Comparison of ENCODE assay signal across 14 mouse cellular contexts in the genomic region with DNA sequence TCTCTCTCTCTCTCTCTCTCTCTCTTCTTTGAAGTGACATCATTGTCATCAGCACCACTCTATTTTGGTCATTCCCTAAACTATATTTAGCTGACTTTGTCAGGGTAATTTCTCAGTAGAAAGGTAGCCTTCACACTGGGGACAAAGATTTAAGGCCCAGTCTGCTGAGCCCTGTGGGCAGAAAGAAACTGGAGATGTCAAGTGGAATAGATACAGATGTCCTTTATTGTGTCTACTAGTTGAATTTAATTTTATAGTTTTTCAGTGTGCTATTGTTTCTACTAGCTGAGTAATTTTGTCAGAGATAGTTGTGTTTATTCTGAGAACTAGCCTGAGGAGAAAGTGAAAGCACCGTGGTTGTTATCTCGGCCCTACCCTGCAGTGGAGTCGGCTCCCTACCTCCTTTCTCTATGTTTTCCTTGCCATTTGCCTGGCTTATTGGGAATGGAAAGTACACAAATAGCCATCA. TPM values are rescaled to one million over a fixed set of nuclear protein-coding genes. Genes with fewer than 3 reads are reported as not detected.
DNase-seq lines count a peak whose midpoint lies in the region; ATAC-seq and TF ChIP-seq lines count a peak whose summit lies in the region.
"Had no signal": no experiment of that assay in that cellular context is flagged by ENCODE, and none has a peak within 500 bp of the region (broad histone marks: within the 10 kb centered on the region; RNA-seq: fewer than 3 reads in every experiment).

No protein-coding gene starts in this region.

- in situ Hi-C loops in CH12.LX (cut with MboI; ENCODE audit: low pct_ligation_motif_present, low pct_unique_long_range_greater_than_20kb, low sequenced_read_pairs) = no loop called here

- DNase-seq in 3T3-L1 (ENCODE audit: low read depth, low spot score) (peak; percentile 29), CH12.LX (ENCODE audit: extremely low read depth) (peak; percentile 34)
- DNase-seq in embryo, embryonic 10.5 days (ENCODE audit: low spot score) = no peak
- DNase-seq in neural tube, embryonic 10.5 days (ENCODE audit: extremely low spot score, low spot score) = no peak
- no peak for DNase-seq in testis, postnatal 10 days (ENCODE audit: low spot score)
- DNase-seq: adrenal gland, postnatal 25 days; cerebellum, postnatal 10 days; kidney, postnatal 4 days; right cerebral cortex, postnatal 14 days; thymus, postnatal 36 days had no signal

- H3K9ac ChIP-seq in CH12.LX (ENCODE audit: insufficient read depth, low read depth) = peak overlapping the region; percentile 69
- H3K9ac ChIP-seq in heart, embryonic 11.5 days (ENCODE audit: low read depth, low read length) = no peak overlapping the region
- no peak overlapping the region for H3K9ac ChIP-seq in liver, embryonic 15.5 days
- H3K9ac ChIP-seq in intestine, embryonic 16.5 days (ENCODE audit: low read depth, low read length) = no peak overlapping the region
- H3K9ac ChIP-seq: limb, embryonic 13.5 days had no signal

- no peak for TF ChIP-seq RAD21 in CH12.LX (IDR thresholded peaks at IDR 0.05; ENCODE audit: low read depth, low read length)

- peak overlapping the region; percentile 44 to 57 (median 57) for H3K4me3 ChIP-seq in CH12.LX (replicated peaks in 1 of 3; ENCODE audit: low read depth in 2 of 3, low read length in 2 of 3, poor library complexity in 1 of 3)
- H3K4me3 ChIP-seq in heart, embryonic 11.5 days (ENCODE audit: low read depth, low read length) = peak overlapping the region; percentile 16; the same call in 1 of the 2 replicates
- H3K4me3 ChIP-seq in liver, embryonic 15.5 days (replicated peaks) = peak overlapping the region; percentile 27; the same call in 1 of the 2 replicates
- H3K4me3 ChIP-seq in intestine, embryonic 16.5 days (ENCODE audit: low read length) = no peak overlapping the region
- H3K4me3 ChIP-seq: limb, embryonic 13.5 days had no signal

- peak overlapping the region; percentile 100 for H3K4me2 ChIP-seq in CH12.LX (ENCODE audit: insufficient read depth, low read depth, poor library complexity, severe bottlenecking)
- peak overlapping the region; percentile 57 for H3K4me2 ChIP-seq in heart, embryonic 11.5 days
- peak overlapping the region; percentile 53 for H3K4me2 ChIP-seq in liver, embryonic 15.5 days
- H3K4me2 ChIP-seq in intestine, embryonic 16.5 days (ENCODE audit: low read depth, low read length) = no peak overlapping the region
- H3K4me2 ChIP-seq: limb, embryonic 13.5 days had no signal

- no peak for TF ChIP-seq POLR2A in CH12.LX (IDR thresholded peaks at IDR 0.05; ENCODE audit: low read depth, low read length)

- no peak for ATAC-seq in heart, embryonic 11.5 days (replicated peaks; ENCODE audit: insufficient number of reproducible peaks, low FRiP score, low TSS enrichment)
- ATAC-seq in liver, embryonic 15.5 days (ENCODE audit: insufficient read depth) = no peak
- ATAC-seq in intestine, embryonic 16.5 days = no peak

- peaks cover 5 to 39% of the 10 kb centered on the region in 2 experiments; a peak in 3 of 4 replicates for H3K4me1 ChIP-seq in CH12.LX (ENCODE audit: control insufficient read depth in 1 of 2, insufficient read depth in 2 of 2)
- H3K4me1 ChIP-seq in heart, embryonic 11.5 days (ENCODE audit: control insufficient read depth, insufficient read depth, low read length) = peaks cover 9% of the 10 kb centered on the region; the same call in 1 of the 2 replicates
- peaks cover 8% of the 10 kb centered on the region for H3K4me1 ChIP-seq in liver, embryonic 15.5 days (replicated peaks)
- H3K4me1 ChIP-seq in intestine, embryonic 16.5 days (ENCODE audit: control insufficient read depth, insufficient read depth, low read length) = no peaks in the 10 kb centered on the region
- H3K4me1 ChIP-seq: limb, embryonic 13.5 days had no signal

- dilution Hi-C loops in CH12.LX (cut with MboI; ENCODE audit: extremely low pct_ligation_motif_present, extremely low pct_unique_long_range_greater_than_20kb, low sequenced_read_pairs) = no loop called here

- peaks cover 2% of the 10 kb centered on the region for H3K9me3 ChIP-seq in CH12.LX (replicated peaks; ENCODE audit: low read length)
- no peaks in the 10 kb centered on the region for H3K9me3 ChIP-seq in heart, embryonic 11.5 days (replicated peaks; ENCODE audit: control insufficient read depth, low read length)
- H3K9me3 ChIP-seq in liver, embryonic 15.5 days (replicated peaks) = no peaks in the 10 kb centered on the region
- no peaks in the 10 kb centered on the region for H3K9me3 ChIP-seq in intestine, embryonic 16.5 days (ENCODE audit: control insufficient read depth, low read length)
- H3K9me3 ChIP-seq: limb, embryonic 13.5 days had no signal

- 13% methylated on average over 3 of the region's 3 CpGs for WGBS in heart, embryonic 11.5 days (ENCODE audit: insufficient replicate concordance)
- WGBS in liver, embryonic 15.5 days (ENCODE audit: insufficient replicate concordance) = 7% methylated on average over 3 of the region's 3 CpGs
- 44% methylated on average over 3 of the region's 3 CpGs for WGBS in intestine, embryonic 16.5 days

- H3K79me2 ChIP-seq in CH12.LX (replicated peaks; ENCODE audit: control insufficient read depth, extremely low read depth, insufficient read depth, poor library complexity, severe bottlenecking) = peaks cover 17% of the 10 kb centered on the region

- no peaks in the 10 kb centered on the region for H3K27me3 ChIP-seq in CH12.LX (replicated peaks)
- no peaks in the 10 kb centered on the region for H3K27me3 ChIP-seq in heart, embryonic 11.5 days (ENCODE audit: control insufficient read depth, insufficient read depth, low read length)
- H3K27me3 ChIP-seq in liver, embryonic 15.5 days = no peaks in the 10 kb centered on the region
- H3K27me3 ChIP-seq in intestine, embryonic 16.5 days (replicated peaks; ENCODE audit: control insufficient read depth, insufficient read depth, low read length) = no peaks in the 10 kb centered on the region
- H3K27me3 ChIP-seq: limb, embryonic 13.5 days had no signal

- TF ChIP-seq EP300 in CH12.LX (IDR thresholded peaks at IDR 0.05; ENCODE audit: low read length) = 0 out of 2 replicates have a peak, but pooled peaks have one; percentile 29

- peak overlapping the region; percentile 62; the same call in 1 of the 2 replicates for H3K27ac ChIP-seq in CH12.LX (ENCODE audit: insufficient read depth, low read depth)
- peak overlapping the region; percentile 79 for H3K27ac ChIP-seq in heart, embryonic 11.5 days (ENCODE audit: low read depth, low read length)
- no peak overlapping the region for H3K27ac ChIP-seq in liver, embryonic 15.5 days (replicated peaks)
- no peak overlapping the region for H3K27ac ChIP-seq in intestine, embryonic 16.5 days (ENCODE audit: low read length)
- H3K27ac ChIP-seq: limb, embryonic 13.5 days had no signal

- peaks cover 14 to 15% of the 10 kb centered on the region in 2 experiments for H3K36me3 ChIP-seq in CH12.LX (replicated peaks in 1 of 2; ENCODE audit: control insufficient read depth in 1 of 2, insufficient read depth in 1 of 2, low read length in 1 of 2)
- H3K36me3 ChIP-seq in heart, embryonic 11.5 days (ENCODE audit: control insufficient read depth, insufficient read depth, low read length) = 0 out of 2 replicates have a peak, but pooled peaks cover 3% of the 10 kb centered on the region
- peaks cover 13% of the 10 kb centered on the region for H3K36me3 ChIP-seq in liver, embryonic 15.5 days (replicated peaks)
- peaks cover 11% of the 10 kb centered on the region; the same call in 1 of the 2 replicates for H3K36me3 ChIP-seq in intestine, embryonic 16.5 days (ENCODE audit: control insufficient read depth, insufficient read depth, low read length)

- TF ChIP-seq CTCF in CH12.LX (conservative IDR thresholded peaks at IDR 0.05 in 1 of 2, IDR thresholded peaks at IDR 0.05 in 1 of 2; ENCODE audit: low read depth in 2 of 2, low read length in 2 of 2) = no peak

TF ChIP-seq in CH12.LX, 34 proteins besides CTCF, POLR2A, EP300 and RAD21 (continues in another document):
- TF ChIP-seq MYC (IDR thresholded peaks at IDR 0.05; ENCODE audit: low read depth, low read length) = no peak
- peak; percentile 69 for TF ChIP-seq JUND (conservative IDR thresholded peaks at IDR 0.05; ENCODE audit: low read depth, low read length)
- TF ChIP-seq IRF4 (IDR thresholded peaks at IDR 0.05; ENCODE audit: low read depth, low read length) = peak; percentile 41; the same call in 1 of the 2 replicates
- TF ChIP-seq USF2 (conservative IDR thresholded peaks at IDR 0.05; ENCODE audit: low read depth, low read length) = no peak
- no peak for TF ChIP-seq ZC3H11A (IDR thresholded peaks at IDR 0.05; ENCODE audit: low read depth, low read length)
- TF ChIP-seq MAZ (IDR thresholded peaks at IDR 0.05; ENCODE audit: low read depth, low read length) = no peak
- TF ChIP-seq SIN3A (IDR thresholded peaks at IDR 0.05; ENCODE audit: low read length) = 0 out of 2 replicates have a peak, but pooled peaks have one; percentile 46
- TF ChIP-seq MXI1 (IDR thresholded peaks at IDR 0.05; ENCODE audit: low read depth, low read length) = no peak
- 0 out of 2 replicates have a peak, but pooled peaks have one; percentile 23 for TF ChIP-seq TCF12 (IDR thresholded peaks at IDR 0.05; ENCODE audit: low read depth, low read length)
- TF ChIP-seq ETS1 (conservative IDR thresholded peaks at IDR 0.05; ENCODE audit: low read depth, low read length) = peak; percentile 67
- TF ChIP-seq USF1 (IDR thresholded peaks at IDR 0.05; ENCODE audit: low read depth, low read length) = no peak
- no peak for TF ChIP-seq HCFC1 (IDR thresholded peaks at IDR 0.05; ENCODE audit: low read depth, low read length)
- no peak for TF ChIP-seq MAX (IDR thresholded peaks at IDR 0.05; ENCODE audit: low read length)
- TF ChIP-seq E2F4 (IDR thresholded peaks at IDR 0.05; ENCODE audit: insufficient replicate concordance, low read depth, low read length) = no peak
- TF ChIP-seq NRF1 (IDR thresholded peaks at IDR 0.05; ENCODE audit: low read depth, low read length) = no peak
- no peak for TF ChIP-seq POLR2AphosphoS2 (IDR thresholded peaks at IDR 0.05; ENCODE audit: low read depth, low read length)
- TF ChIP-seq MEF2A (IDR thresholded peaks at IDR 0.05; ENCODE audit: borderline replicate concordance, low read depth, low read length) = peak; percentile 95
- 0 out of 2 replicates have a peak, but pooled peaks have one; percentile 24 for TF ChIP-seq CHD2 (IDR thresholded peaks at IDR 0.05; ENCODE audit: low read length)
- no peak for TF ChIP-seq ZKSCAN1 (IDR thresholded peaks at IDR 0.05; ENCODE audit: borderline replicate concordance, low read depth, low read length)
- TF ChIP-seq NELFE (IDR thresholded peaks at IDR 0.05; ENCODE audit: low read depth, low read length) = no peak

RNA-seq across cellular contexts. Expression of a gene that starts 30.3 kb away (rescaled TPM):
- total RNA-seq in CH12.LX (2012; rRNA removed) = 13.3 and 14.6 TPM in 2 replicates
- total RNA-seq in CH12.LX (2014; rRNA removed) = 13.3 and 15.5 TPM in 2 replicates
- polyA plus RNA-seq in CH12.LX (2012; ENCODE audit: insufficient read length, low read depth) = 15.6 and 15.7 TPM in 2 replicates
- polyA plus RNA-seq in heart, embryonic 11.5 days (2014; fragmentation: Nextera tagmentation; extraction: Ambion mirVana) = 16.6 and 21.5 TPM in 2 replicates
- 7.7 and 7.9 TPM in 2 replicates for polyA plus RNA-seq in liver, embryonic 15.5 days (2015; fragmentation: Nextera tagmentation; extraction: Ambion mirVana)
- polyA plus RNA-seq in intestine, embryonic 16.5 days (2015; fragmentation: Nextera tagmentation; extraction: Ambion mirVana) = 17.6 and 17.8 TPM in 2 replicates

Comparison
In these comparisons a context has a peak if more than half of its experiments do, and no peak if none do; other contexts are left out.
1. DNase-seq: peak in 3T3-L1 (single experiment) and CH12.LX (single experiment); none in embryo, embryonic 10.5 days (single experiment), neural tube, embryonic 10.5 days (single experiment) and testis, postnatal 10 days (single experiment).
2. H3K27ac ChIP-seq: peak in CH12.LX (single experiment) and heart, embryonic 11.5 days (single experiment); none in liver, embryonic 15.5 days (single experiment) and intestine, embryonic 16.5 days (single experiment).